Mouse (Mus musculus): ENCODE results near the gene Apbb2.

Apbb2 gene

DNA sequence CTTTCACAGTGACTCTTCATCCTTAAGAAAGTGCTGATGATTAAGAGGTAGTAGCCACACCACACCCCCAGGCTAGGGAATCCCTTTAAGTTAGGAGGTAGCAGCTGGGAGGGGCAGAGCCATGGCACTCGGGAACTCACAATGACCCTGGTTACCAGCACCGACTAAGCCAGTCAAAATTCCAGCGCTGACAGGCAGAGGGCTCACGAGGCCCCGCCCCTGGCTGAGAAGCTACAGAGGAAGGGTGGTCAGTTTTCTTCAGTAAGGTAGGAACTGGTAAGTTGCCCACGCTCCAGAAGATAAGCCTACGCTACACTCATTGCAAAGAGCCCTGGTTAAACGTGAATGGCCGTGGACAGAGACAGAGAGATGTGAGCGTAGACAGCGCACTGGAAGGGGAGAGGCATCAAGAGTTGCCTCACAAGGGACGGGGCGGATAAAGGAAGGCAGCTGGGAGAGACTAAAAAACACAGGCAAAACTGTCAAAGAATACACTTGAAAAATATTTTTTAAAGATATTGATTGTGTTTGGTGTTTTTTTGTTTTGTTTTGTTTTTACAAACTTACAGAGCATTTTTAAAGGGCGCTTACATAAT, 100.1 kb downstream of the Apbb2 start:
- no peak for DNase-seq (ENCODE audit: low read depth, low spot score)

DNA sequence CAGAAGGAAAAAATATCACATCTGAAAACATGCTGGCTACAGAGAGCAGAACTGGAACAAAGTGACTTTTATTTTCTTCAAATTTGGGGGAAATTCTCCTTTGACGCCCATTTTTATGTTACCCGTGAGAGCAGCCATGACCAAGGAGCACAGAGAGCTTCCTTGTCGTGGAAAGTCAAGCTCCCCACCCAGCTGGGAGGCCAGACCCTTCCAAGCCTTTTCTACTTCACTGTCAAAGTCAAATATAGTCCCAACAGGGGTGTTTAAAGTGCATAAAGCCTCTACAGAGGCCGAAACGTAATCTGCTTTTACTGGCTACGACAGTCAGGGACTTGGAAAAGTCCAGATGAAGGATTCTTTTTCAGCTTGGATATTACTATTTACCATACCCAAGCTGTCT, 101.1 kb downstream of the Apbb2 start:
- DNase-seq (ENCODE audit: low read depth, low spot score) = no peak

DNA sequence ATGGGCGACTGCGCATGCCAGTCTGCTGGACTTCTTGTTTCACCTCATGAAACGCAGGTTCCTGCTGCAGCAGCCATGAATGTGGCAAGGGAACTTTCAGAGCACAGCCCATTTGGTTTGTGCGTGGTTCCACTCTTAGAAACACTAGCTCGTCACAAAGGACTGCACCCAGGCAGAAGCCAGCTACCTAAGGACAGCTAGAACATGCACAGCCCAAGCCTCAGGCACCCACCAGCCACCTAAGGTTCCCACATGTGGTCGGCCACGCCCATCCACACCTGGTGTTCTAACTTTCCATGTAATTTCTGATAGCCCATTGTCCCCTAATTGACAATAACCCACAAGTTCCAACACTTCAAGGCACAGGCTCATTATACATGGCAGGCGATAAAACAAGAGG, 102.3 kb downstream of the Apbb2 start:
- no peak for DNase-seq (ENCODE audit: low read depth, low spot score)

- DNase-seq (ENCODE audit: low read depth, low spot score) = no peak
Observed at GRCm38 (mm10) chr5:66515271-66515670, 103.3 kb downstream of the Apbb2 start.

DNA sequence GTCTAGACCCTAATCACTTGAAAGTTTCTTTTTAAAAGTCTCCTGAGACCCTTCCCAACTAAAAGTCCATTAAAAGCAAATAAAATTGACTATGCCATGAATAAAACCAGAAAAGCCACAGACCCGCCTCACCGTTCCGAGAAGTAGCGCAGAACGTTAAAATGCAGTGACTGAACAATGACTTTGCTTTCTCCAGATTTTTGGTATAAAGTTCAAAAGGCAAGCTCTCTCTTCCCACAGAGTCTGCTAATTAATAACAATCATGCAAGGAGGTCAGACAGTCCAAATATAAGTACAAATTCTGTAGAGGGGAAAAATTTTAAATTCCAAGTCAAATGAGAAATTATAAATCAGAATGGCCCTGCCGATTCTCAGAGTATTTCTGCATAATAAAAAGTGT, 103.9 kb downstream of the Apbb2 start:
- no peak for DNase-seq (ENCODE audit: low read depth, low spot score)

DNA sequence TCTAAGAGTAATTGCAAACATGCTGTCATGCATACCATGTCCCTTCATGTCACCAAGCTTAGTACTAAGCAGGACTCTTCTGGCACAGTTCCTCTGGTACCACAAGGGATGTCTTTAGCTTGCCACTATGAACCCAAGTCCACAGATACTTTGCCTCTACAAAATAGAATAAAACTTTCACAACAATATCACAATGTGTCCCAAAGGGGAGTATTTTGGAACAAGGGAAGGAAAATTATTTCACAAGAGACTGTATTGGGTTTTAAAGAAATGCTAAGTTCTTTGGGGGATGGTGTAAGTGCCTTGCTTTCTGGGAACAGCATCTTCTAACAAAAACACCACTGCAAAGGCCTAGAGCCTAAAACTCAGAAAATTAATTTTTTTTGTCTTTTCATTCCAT, 105.2 kb downstream of the Apbb2 start:
- DNase-seq (ENCODE audit: low read depth, low spot score) = no peak

GRCm38 (mm10) chr5:66512519-66512918, 106.1 kb downstream of the Apbb2 start:
- DNase-seq (ENCODE audit: low read depth, low spot score) = no peak

DNA sequence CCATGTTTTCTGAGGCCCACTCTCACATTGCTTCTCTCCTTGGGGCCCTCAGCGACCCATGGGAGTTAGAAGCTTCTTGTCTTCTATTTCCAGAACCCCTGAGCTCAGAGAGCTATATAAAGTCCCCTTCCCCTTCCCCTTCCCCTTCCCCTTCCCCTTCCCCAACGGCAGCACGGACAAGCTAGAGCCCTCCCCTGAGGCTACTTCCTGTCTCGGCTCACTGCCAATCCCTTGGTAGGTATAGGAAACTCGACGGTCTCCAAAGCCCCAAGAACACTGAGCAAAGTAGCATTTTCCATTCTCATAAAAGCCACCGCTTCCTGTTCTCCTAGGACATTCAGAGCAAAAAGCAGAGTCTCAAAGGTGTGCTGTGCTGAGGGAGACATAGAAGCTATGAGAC, 107.9 kb downstream of the Apbb2 start:
- DNase-seq (ENCODE audit: low read depth, low spot score) = no peak

GRCm38 (mm10) chr5:66509151-66509550, 109.4 kb downstream of the Apbb2 start:
- DNase-seq (ENCODE audit: low read depth, low spot score) = no peak

GRCm38 (mm10) chr5:66505578-66505977, 113.0 kb downstream of the Apbb2 start:
- DNase-seq (ENCODE audit: low read depth, low spot score) = no peak

- DNase-seq (ENCODE audit: low read depth, low spot score) = no peak
Observed at GRCm38 (mm10) chr5:66505071-66505470, 113.5 kb downstream of the Apbb2 start.

DNA sequence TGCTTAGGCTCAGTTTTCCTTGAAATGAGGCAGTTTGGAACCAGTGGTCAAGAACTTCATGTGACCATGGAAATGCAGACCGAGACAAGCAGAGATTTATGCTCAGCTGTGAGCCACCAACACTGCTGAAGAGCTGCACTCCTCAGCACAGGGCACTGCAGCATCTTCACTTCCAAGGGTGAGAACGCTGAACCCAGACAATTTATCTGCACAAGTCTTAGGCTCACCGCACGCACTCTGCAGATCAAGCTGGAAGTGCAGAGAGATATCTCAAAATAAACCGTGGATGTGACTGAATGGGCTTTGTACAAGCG, 114.2 kb downstream of the Apbb2 start:
- DNase-seq (ENCODE audit: low read depth, low spot score) = no peak

GRCm38 (mm10) chr5:66503557-66504433, 114.8 kb downstream of the Apbb2 start:
- no peak for DNase-seq (ENCODE audit: low read depth, low spot score)

DNA sequence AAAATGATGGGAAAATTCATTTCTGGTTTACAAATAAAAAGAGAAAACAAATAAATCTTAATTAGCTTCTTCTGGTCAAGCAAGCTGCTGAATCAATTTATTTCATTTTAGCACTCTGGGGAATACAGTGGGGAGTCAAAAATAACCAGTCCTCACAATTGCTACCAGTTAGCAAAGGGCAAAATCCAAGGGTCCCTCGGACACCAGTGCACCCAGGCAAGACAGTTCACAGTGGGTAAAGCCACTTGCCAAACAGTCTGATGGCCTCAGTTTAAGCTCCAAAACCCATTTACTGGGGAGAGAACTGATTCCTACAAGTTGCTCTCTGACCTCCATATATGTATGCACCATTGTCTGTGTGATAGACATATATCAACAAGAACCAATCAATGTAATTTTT, 115.6 kb downstream of the Apbb2 start:
- DNase-seq (ENCODE audit: low read depth, low spot score) = no peak

- DNase-seq (ENCODE audit: low read depth, low spot score) = no peak
Observed at GRCm38 (mm10) chr5:66499621-66500020, 119.0 kb downstream of the Apbb2 start.

- no peak for DNase-seq (ENCODE audit: low read depth, low spot score)
Observed at GRCm38 (mm10) chr5:66498140-66498539, 120.4 kb downstream of the Apbb2 start.

DNA sequence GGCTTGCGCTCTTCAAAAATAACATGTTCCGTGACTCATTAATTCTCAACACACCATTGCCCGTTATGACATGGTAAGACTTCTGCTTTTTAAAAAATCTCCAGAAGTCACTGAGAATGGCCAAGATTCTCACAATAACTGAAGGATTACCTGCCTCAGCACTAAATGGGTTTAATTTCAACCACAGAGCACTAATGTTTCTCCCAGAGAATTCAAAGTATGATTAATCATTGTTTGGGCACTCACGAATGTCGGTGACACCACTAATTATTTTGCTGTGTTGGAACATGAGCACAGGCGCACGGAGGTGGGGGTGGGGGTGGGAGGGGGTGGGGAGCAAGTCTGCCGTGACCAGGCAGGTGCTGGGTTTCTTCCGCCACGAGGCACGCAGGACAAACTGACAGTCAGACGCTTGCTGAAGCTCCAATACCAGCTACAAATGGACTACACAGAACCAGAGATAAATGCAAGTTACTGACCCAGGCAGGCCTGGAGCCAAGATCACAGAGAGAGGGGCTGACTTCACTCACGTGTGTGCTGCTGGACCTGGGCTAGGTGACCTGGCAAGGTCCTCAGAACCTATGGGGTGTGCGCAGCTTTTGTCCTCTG, 121.0 kb downstream of the Apbb2 start:
- no peak for DNase-seq (ENCODE audit: low read depth, low spot score)

GRCm38 (mm10) chr5:66496881-66497360, 121.7 kb downstream of the Apbb2 start:
- no peak for DNase-seq (ENCODE audit: low read depth, low spot score)

GRCm38 (mm10) chr5:66494651-66495050, 123.9 kb downstream of the Apbb2 start:
- DNase-seq (ENCODE audit: low read depth, low spot score) = no peak

DNA sequence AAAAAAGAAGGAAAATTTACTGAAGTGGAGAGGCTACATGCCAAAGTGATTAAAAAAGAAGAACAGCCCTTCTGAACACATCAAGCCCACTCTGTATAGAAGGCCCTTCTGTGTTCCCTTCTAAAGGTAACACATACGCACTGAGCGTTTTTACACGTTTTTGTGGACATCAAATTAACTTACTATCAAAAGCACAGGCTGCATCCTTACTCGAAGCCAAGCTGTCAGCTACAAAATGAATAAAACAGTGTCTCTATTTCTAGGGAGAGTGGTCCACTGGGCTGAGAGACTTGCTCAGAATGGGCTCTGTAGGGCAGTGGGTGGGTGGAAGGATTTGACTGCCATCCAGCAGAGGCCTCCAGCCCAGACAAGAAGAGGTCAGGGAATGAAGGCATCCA, 126.0 kb downstream of the Apbb2 start:
- no peak for DNase-seq (ENCODE audit: low read depth, low spot score)

- DNase-seq (ENCODE audit: low read depth, low spot score) = no peak
Observed at GRCm38 (mm10) chr5:66491907-66492562, 126.5 kb downstream of the Apbb2 start.

- DNase-seq (ENCODE audit: low read depth, low spot score) = no peak
Observed at GRCm38 (mm10) chr5:66486028-66486427, 132.6 kb downstream of the Apbb2 start.
